Mouse (Mus musculus): ENCODE measurements around the gene Tbck. TPM values are rescaled to one million over a fixed set of nuclear protein-coding genes. Genes with fewer than 3 reads are reported as not detected.

The Tbck gene
- total RNA-seq, 2 experiments from 2014 or later, result 8.2 to 8.9 TPM

DNA sequence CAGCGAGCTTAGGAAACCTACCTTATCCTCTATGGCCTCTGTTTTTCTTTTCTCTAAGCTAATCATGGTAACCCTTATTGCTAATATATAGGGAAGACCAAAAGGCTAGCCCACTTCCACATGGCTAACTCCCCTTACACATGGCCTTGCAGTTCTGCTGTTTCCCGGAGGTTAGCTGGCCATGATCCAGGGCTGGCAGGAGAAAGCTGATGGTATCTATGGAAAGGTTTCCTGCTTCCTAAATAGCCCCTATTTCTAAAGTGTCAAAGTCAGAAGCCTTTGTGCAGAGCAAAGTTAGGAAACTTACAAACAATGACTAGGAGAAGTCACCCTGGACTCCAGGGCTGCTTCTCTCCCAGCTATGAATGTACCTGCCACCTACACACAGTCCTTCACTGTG lies 184.9 kb downstream of the Tbck start:
- no peak for DNase-seq

DNA sequence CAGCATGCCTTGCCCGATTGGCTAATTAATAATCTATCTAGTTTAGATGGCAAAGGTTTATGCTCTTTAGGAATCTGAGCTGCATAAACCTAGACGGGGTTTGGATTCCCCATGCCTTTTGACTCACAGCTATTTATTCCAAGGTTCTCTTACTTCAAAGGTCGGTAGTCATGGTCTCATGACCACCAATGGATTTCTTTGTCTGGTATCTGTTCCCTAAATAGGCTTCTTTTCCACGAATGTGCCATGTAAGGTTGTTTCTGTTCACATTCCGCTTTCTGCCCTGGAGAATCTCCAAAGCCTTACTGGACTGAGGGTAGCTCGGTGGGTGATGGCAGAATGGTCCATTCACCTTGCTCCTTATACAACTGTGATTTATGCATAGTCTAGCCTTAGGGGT lies 186.1 kb downstream of the Tbck start:
- DNase-seq, result no peak

DNA sequence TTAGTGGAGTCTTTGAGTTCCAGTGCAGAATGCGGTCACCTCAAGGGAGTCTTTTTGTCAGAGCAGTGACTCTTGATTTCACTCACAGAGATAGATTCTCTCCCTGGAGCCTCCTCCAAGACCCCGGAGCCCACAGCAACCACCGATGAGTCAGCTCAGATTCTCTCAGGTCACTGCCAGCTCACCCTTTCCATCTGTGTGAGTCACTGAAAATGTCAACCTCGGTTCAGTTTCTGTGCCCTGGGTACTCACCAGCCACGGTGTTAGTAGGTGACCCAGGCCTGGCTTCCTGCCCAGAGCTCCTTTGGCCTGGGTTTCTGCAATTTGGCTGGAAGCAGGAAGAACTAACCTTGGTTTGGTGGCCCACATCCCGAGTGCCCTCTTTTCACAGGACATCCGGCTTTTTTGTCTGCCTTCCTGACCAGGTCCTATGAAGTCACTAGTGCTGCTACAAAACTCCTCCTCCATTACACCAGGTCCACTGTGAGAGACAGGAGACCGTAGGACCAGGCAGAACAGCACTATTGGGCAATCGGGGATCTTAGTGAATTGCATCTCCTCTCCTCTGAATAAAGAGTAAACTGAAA lies 187.5 kb downstream of the Tbck start:
- peak; percentile 11 for DNase-seq

DNA sequence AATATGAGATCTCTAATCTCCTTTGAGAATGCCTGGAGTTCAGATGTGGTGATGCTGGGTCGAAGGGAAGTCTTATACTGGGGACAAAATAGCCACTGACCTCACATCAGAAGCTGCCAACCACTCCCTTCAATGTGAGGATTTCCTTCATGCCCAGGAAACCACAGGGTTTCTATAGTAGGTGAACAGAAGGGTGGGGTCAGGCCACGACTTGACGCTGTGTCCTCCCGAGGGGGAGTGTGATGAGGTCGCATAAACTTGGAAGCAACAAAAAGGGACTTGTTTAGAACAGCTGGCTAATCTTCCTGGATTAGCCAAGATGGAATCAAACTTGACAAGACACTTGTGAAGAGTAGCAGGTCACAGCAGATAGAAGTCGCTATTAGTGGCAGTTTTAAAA lies 189.3 kb downstream of the Tbck start:
- no peak for DNase-seq

DNA sequence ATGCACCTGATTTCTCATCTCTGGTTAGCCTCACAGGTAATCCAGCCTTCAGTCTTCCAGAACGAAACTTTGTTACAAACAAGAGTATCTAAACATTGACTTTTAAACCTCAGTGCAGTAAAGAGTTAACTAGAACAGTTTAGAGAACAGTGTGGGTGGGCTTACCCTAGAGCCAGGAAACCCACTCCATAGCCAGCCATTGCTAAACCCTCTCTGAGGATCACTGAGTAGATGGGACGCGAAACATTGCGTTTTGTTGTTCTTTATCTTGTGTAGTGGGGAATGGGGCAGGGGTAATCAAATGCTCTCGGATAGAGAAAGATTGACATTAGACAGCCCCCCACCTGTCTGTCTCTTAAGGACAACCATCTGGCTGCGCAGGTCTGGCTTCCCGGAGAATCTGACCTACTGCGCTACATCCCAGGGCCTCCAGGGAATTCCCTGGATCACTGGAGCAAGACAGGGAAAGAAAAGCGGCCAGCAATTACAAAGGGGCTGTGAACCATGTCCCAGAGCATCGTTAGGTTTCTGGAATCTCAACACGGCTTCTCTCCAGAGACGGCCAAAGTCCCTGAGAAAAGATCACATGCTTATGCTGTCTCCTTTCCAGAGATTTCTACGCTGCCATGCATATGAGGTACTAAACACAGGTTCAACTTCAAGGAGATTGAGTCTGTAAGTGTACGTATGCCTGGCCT lies 192.2 kb downstream of the Tbck start:
- no peak for DNase-seq

DNA sequence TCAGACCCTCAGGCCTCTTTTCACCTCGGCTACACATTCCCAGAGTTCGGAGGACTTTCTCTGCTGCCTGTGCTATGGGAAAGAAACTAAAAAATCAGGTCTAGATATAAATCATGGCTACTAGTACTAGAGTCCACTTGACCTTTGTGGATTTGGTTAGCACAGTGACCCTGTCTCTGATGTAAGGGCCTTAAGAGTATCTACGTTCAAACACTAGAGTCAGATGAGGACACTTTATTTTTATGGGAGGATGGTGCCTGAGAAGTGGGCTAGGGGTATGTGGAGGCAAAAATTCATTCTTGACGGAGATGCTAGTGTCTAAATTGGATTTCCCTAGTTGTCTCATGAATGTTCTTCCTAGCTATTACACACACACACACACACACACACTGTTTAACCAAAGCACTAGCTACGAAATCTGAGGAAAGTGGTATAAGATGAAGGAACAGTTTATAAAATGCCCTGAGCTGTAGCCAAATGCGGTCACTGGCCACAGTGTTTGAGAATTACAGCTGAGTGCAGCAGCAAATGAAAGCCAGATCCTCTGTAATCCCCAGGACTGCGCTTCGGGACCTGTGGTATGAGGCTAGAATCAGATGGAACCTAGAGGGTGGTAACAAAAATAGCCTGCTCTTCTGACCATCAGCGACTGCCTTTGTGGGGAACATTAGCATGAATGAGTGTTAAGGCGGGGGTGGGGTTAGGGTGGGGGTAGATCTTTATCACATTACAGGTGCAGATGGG lies 193.2 kb downstream of the Tbck start:
- DNase-seq, result no peak

- no peak for DNase-seq
Measured at GRCm38 (mm10) chr3:132880361-132880760, 196.4 kb downstream of the Tbck start.

DNA sequence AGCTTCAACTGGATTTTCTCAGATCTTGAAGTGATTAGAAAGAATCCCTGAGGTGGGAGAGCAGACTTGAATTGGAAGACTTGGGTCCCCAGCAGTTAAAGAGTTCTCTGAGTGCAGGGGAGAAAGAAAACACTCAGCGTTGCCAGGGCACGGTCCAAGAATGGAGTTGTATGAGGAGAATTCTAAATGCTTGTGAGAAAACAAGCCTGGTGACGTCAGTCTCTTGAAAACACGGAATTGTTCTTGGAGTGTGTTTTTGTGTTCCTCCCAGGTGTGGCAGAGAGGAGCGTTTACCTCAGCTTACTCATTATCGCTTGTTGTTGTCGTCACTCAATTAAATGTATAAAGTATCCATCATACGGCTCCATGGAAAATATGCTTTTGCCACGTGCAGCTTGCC lies 196.9 kb downstream of the Tbck start:
- DNase-seq, result no peak

DNA sequence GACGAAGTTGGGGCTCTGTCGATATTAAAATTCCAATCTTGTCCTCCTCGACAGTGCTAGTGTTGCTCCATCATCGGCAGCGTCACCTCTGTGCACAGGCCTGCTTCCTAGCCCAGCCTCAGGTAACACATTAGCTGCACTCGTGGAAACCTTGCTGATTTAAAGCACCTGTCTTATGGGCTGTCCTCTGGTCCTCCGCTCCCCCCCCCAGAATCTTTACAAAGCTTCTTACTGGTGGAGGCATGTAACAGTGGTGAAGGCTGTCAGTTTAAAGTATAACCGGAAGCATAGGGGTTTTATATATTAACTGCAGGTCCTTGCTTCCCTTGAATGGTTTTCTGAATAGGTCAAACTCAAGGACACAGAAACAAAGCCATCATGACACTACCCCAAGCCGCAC lies 199.3 kb downstream of the Tbck start:
- no peak for DNase-seq

- DNase-seq, result no peak
Measured at GRCm38 (mm10) chr3:132884459-132884858, 200.5 kb downstream of the Tbck start.

DNA sequence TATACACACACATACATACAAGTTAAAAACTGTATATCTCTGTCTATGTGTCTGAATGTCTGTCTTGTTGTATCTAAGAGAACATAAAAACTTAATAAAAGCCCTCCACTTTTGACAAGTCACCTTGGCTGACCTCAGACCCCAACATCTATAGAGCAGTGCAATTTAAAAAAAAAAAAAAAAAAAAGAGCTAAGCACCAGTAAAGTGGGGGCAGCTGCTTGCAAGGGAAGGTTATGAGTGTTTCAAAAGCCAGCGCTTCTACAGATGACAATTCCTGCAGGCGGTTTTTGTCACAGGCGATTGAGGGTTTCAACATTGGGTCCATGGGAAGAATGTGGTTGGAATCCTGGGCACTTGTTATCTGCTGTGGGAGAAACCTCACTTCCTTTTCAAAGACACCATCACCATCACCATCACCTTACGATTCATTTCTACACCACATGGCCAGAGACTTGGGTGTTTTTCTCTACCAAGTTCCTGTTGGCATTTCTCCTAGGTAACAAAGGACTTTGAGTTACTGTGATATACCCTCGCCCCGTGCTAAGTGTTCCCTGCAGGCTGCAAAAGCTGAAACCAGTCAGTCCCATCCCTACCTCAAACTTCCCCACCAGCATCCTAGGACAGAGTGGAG lies 202.6 kb downstream of the Tbck start:
- no peak for DNase-seq

DNA sequence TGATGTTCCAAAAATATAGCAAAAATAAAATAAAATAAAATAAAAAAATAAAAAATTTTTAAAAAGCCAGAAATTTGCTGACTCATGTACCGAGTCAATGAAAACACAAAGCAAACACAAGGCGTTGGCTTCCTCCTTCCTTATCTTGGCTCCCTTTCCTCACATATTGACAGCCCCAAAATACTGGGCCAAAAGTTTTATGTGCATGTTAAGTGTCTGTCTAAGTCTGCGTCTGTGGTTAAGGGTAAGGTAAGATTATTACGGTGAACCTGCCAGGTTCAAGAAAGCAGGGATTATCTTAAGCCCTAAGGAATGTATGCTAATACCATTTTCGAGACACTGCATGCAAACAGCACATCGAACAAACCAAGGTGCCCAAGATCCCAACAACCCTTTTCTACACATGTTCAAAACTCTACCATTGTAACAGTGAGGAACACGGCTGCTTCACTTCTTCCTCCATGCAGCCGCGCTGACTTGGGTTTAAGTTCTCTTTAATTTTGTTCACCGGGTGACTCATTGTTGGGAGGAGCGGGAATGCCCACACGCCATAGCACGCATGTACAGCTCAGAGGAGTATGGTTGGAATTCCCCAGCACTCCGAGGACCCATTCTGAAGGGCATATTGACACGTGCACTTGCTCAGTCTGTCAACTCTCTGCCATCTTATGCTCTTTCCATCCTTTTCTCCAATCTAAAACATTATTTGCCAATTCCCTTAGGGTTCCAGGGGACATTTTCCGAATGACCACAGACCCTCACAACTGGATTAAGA lies 203.3 kb downstream of the Tbck start:
- no peak for DNase-seq

Other genes starting within 250 kb of the Tbck start
- not detected for gene Gimd1, start 54.3 kb upstream of the Tbck start, total RNA-seq (2021)
- 10 to 100 TPM; 75.5 to 77.7 TPM for gene Aimp1, start 226 bp downstream of the Tbck start, total RNA-seq (2021)